Mouse (Mus musculus) T-helper 2 cell (primary cell): ENCODE measurements around the gene Zfp658.

ENCODE experiments used
- in situ Hi-C: fragments of 300-600 bp; cut with MboI, MseI; formaldehyde crosslinking; loops from one replicate; pipeline ENCODE4 v1.15.1; 2025; ENCODE audit warnings: high pct_unique_total_duplicates

Gene Zfp658

DNA sequence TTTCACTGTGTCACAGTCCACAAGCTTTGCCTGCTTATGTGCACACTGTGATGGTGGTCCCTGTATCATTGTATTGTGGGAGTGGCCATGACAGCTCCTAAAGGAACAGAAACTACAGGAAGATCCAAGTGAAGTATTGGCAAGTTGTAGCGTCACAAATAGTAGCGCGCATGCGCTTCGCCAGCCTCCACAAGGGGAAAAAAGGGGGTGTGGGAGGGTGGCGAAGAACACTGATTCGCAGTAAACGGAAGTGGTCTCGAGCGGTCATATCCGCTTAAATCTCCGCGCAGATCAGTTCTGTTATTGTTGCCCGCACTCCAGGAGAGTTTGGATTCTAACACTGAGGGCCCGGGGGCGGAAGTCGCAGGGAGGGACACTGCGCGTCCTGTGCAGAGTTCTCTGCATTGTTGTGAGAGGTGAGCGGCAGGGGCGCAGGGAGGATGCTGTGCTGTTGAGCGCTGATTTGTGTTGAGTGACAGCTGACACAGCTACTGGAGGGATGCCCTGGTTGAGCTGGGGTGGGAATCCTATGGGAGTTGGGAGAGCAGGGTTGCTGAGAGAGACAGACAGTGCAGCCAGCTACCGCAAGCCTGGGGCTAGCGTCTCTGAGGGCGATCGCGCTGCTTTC, at the start of gene Zfp658:
TSS of gene Zfp658 (plus strand) at position 251 of the 628 bp plus-strand sequence.
- in situ Hi-C loops: loop anchor here (5.0 kb wide), 1 partner anchor 100 kb away; the partner anchor contains the start of gene Vsig10l

DNA sequence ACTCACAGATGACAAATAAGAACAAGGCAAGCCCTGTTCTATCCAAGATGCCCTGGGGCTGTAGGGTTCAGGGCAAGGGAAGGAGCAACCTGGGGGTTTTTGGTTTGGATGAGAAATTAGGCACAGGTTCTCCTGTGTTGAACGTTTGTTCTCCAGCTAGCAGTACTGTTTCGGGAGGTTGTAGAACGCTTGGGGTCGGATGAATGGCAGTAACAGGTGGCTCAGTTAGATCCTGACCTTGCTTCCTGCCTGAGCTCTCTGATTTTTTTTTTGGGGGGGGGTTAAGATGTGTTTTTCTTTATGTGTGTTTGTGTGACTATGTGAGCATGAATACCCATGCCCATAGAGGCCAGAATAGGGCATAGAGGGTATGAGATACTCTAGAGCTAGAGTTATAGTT, 49.5 kb upstream of the Zfp658 start:
- in situ Hi-C loops: no loop called here

GRCm38 (mm10) chr7:43515076-43515475, 47.0 kb upstream of the Zfp658 start:
- in situ Hi-C loops: no loop called here

- in situ Hi-C loops: no loop called here
Measured at GRCm38 (mm10) chr7:43518341-43518740, 43.7 kb upstream of the Zfp658 start.

GRCm38 (mm10) chr7:43522776-43523175, 39.3 kb upstream of the Zfp658 start:
- in situ Hi-C loops: no loop called here

GRCm38 (mm10) chr7:43525313-43525712, 36.7 kb upstream of the Zfp658 start:
- in situ Hi-C loops: no loop called here

DNA sequence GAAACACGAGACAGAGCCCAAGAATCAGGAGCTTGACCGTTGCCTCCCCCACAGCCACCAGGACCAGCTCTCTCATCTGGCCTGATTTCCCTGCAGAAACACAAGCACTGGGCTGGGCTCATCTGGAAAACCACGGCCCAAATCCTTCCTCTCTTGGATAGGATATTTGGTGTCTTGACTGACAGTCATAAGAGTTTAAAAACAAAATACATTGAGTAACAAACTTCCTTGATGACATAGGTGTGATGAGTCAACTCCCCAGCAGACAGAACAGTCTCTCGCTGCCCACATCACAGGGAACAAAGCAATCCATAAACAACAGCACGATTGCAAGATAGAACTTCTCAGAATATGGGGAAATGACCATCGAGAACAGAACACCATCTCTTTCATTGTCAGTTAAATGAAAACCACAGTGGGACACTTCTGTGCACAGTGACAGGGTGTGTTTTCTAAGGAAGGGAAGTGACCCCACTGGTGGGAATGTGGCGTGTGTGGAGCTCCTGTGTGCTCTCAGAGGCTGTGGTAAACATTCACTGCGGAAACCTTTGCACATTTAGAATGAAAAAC, 31.8 kb upstream of the Zfp658 start:
- in situ Hi-C loops: no loop called here

- in situ Hi-C loops: no loop called here
Measured at GRCm38 (mm10) chr7:43532936-43533505, 29.0 kb upstream of the Zfp658 start.

GRCm38 (mm10) chr7:43538524-43538923, 23.5 kb upstream of the Zfp658 start:
- in situ Hi-C loops: no loop called here

- in situ Hi-C loops: no loop called here
Measured at GRCm38 (mm10) chr7:43544225-43544977, 17.7 kb upstream of the Zfp658 start, which contains the start of gene Cd33. Gene Cd33 (minus strand): TSS chr7:43544428.

DNA sequence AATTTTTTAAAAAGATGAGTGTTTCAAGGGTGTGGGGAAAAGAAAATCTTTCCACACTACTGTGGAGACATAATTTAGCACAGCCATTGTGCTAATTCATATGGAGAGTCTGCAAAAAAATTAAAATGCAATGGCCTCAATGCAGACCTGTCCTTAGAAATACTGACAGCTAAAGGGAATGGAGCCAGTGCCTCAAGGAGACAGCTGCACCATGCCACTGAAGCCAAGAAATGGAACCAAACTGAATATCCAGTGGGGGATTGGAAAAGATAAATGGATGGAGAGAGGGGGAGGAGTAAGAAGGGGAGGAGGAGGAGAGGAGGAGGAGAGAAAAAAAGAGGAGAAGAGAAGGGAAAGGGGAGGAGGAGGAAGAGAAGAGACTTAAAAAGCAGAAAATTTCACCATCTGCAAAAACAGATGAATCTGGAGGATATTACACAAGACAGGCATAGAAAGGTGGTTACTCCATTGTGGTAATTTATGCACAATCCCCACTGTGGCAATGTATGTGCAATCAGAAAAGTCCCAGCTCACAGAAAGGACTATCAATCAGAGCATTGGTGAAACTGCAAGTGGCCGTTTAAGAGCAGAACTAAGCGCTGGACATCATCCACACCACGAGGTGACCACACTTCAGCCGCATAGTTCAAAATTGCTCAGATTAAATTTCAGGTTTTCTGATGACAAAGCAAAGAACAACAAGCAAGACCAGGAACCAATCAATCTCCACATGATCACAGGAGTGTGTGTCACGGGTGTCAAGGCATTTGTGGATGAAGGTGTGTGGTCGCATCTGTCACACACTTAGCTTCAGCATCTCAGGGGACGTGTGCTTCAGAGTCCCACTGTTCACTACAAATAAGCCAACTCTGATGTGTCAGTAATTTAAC, 16.2 kb upstream of the Zfp658 start:
- in situ Hi-C loops: no loop called here

- in situ Hi-C loops: no loop called here
Measured at GRCm38 (mm10) chr7:43547666-43548065, 14.4 kb upstream of the Zfp658 start.

DNA sequence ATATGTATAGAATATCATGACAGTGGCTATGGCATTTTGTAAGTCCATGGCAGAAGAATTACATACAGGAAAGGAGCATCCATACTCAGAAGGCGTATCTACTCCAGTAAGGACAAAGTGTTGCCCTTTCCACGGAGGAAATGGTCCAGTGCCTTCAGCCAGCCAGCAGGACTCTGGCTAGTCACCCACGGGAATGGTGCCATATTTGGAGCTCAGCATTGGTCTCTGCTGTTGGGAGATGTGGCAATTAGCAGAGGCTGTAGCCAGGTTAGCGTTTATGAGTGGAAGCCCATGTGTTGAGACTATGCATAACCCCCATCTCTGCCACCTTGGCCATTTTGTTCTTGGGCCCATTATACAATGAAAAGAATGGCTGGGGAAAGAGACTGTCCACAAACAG, 13.8 kb upstream of the Zfp658 start:
- in situ Hi-C loops: no loop called here

GRCm38 (mm10) chr7:43553153-43553552, 8.9 kb upstream of the Zfp658 start:
- in situ Hi-C loops: no loop called here

GRCm38 (mm10) chr7:43554550-43554949, 7.5 kb upstream of the Zfp658 start:
- in situ Hi-C loops: no loop called here

DNA sequence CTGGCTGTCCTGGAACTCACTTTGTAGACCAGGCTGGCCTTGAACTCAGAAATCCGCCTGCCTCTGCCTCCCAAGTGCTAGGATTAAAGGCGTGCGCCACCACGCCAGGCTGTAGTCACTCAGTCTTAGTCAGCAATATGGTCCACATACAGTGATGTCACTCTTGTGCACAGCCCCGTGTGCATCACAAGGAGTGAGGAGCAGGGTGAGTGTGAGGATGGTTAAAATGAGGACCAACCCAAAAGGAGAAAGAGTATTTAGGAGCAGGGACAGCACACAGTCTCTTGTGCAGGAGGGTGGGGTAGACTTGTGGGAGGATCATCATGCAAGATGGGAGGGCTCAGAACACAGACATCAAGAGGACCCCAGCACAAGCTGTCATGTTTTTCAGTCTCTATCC, 6.7 kb upstream of the Zfp658 start:
- in situ Hi-C loops: no loop called here

DNA sequence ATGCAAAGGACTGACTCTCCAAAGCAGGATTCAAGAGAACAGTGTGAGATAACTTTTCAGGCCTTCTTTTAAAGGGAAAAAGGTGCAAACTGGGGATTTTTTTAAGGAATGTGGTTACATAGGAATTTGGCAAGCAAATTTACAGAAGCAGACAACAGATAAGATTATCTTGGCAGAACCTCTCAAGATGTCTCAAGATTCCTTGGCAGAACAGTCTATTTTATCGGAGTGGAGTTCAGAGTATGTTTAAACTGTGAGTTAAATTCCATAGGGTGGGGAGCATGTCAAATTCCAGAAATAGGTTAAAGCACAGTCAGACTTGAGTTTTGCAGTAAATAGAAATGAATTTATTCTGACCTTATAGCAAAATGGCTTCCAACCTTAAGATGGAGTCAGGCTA, 5.2 kb upstream of the Zfp658 start:
- in situ Hi-C loops: no loop called here

GRCm38 (mm10) chr7:43562651-43563070, 605 bp downstream of the Zfp658 start:
- in situ Hi-C loops: loop anchor here (5.0 kb wide), 1 partner anchor 100 kb away; the partner anchor contains the start of gene Vsig10l

DNA sequence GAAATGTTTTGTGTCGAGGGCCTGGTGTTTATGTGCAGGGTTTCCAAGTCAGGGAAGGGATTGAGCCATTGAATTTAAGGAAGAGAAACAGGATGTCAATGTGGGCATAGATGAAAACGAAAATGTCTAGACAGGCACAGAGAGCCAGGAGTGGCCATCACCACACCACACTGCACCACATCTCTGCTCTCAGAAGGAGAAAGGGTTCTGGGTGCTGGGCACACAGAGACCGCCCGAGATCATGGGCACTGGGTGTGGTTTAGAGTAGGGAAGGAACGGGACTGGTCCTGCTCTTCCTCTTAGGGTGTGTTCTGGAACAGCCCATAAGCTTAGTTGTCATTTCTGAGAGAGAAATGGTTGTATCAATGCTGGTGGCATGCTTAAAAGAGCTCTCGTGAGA, 1.2 kb downstream of the Zfp658 start:
- in situ Hi-C loops: loop anchor here (5.0 kb wide), 1 partner anchor 101 kb away; the partner anchor contains the start of gene Vsig10l

DNA sequence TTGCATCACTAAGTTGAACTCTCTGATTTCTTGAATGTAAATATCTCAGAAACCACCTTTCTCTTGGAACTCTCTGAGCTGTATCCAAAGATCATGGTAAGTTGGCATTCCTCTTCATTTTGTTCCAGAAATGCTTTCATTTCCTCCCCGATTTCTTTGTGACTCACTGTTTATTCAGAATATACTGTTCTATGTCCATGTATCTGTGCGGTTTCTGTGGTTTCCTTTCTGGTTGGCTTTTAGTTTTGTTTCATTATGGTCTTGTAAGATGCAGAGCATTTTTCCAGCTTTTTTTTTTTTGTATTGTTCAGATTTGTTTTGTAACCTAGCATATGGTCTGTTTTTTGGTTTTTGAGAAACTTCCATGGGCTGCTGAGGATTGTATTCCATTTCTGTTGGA, 9.2 kb downstream of the Zfp658 start:
- in situ Hi-C loops: no loop called here
